Mouse (Mus musculus) left cerebral cortex, postnatal 4 days (tissue): ENCODE measurements around the gene Gm21117. TPM values are rescaled to one million over a fixed set of nuclear protein-coding genes. Genes with fewer than 3 reads are reported as not detected.
"Not testable (repeated sequence)": the region's sequence is repeated elsewhere in the genome, so short reads cannot be mapped to it uniquely, and the experiment has no call there.

ENCODE experiments used
- DNase-seq: peaks from one replicate; pipeline ENCODE4 v3.0.0-alpha.2; 2022
- intact Hi-C: fragments of 180-260 bp; cut with DNase I; formaldehyde crosslinking; loops from one replicate; pipeline ENCODE4 v1.15.1; 2025
- total RNA-seq, 2 experiments: library from RNA; stranded (reverse); gene quantifications; 2 replicates each; pipeline ENCODE4 v1.2.3; 2021

Gm21117 gene
- total RNA-seq: not detected

GRCm38 (mm10) chrY:51124920-51125319 lies at the start of gene Gm21117:
Gene Gm21117 (plus strand): TSS chrY:51125220.
- intact Hi-C loops, DNase-seq: not testable (repeated sequence)
